Mouse (Mus musculus): ENCODE results near the gene Col11a1.

The Col11a1 gene

GRCm38 (mm10) chr3:114029971-114030635 lies at the start of gene Col11a1:
TSS of gene Col11a1 (plus strand) at chr3:114030540.
- DNase-seq (ENCODE audit: low read depth, low spot score) = peak; percentile 4

DNA sequence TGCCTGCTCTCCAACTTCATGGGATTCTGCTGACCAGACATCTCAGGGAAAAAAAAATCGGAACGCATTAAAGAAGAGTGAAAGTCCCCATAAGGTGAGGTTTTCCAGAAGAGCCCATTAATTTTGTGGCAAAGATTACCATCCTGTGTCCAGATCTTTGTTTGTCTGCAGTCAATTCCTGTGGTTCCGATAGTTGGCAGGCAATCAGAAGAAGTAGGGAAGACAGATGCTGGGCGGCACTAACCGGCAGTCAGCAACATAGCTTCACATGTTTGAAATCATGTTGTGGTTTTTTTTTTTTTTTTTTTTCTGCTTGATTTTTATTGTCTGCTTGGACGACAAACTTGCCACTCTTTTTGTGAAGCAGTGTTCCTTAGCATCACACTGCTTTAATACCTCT lies 39.4 kb upstream of the Col11a1 start:
- DNase-seq (ENCODE audit: low read depth, low spot score) = no peak

DNA sequence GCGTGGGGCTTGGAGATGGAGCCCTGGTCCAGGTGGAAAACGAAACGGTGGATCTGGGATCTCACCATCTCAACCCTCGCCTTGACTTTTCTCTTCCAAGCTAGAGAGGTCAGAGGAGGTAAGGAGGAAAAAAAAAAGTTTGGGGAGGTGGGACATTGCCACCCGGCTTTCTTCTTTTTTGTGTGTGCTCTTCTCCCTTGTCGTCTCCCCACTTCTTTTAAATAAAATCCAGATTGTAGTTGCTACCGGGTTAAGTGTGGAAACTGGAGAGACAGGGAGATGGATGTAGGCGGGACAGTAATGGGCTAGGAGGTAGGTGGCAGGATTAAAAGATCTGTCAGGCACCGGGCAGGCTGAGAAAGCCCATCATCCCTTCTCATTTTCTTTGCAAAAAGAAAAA lies 546 bp downstream of the Col11a1 start:
- DNase-seq (ENCODE audit: low read depth, low spot score) = no peak

- DNase-seq (ENCODE audit: low read depth, low spot score) = peak; percentile 4
Measured at GRCm38 (mm10) chr3:114031351-114032213, 1.2 kb downstream of the Col11a1 start.

DNA sequence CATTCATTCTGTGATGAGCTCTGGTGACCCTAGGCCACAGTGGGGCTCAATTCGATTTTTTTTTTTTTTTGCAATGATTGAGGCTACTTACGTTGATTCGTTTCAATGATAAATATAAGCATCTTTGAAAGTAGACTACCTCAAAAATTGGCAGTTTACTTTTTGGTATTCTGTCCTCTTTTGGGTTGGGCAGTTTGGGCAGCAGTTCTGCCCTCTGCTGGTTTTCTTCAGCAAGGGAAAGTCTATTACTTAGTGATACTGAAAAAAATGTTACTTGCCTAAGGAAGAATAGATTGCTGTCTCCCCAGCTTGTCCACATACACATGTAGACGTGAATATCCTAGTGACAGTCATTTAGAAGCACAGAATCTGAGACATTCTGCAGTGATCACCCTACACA lies 2.0 kb downstream of the Col11a1 start:
- no peak for DNase-seq (ENCODE audit: low read depth, low spot score)

GRCm38 (mm10) chr3:114052406-114052805 lies 22.1 kb downstream of the Col11a1 start:
- DNase-seq (ENCODE audit: low read depth, low spot score) = no peak

DNA sequence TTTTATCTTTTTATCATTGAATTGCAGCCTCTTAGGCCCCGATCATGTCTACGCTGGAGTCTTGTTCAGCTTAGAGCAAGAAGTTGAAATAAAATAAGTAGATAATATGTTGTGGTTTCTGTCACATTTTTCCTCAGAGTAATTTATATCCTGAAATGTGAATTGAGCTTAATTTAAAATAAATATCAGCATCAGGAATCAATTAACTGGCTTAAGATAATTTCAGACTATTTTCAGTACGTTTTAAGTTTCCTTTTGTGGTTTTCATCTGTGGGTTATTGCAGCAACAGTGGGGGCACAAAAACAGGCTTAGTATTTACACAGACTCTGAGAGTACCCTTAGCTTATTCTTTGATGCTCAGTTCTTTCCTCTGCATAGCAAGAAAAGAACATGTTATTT lies 23.2 kb downstream of the Col11a1 start:
- DNase-seq (ENCODE audit: low read depth, low spot score) = no peak

- no peak for DNase-seq (ENCODE audit: low read depth, low spot score)
Measured at GRCm38 (mm10) chr3:114065123-114065522, 34.8 kb downstream of the Col11a1 start.

- no peak for DNase-seq (ENCODE audit: low read depth, low spot score)
Measured at GRCm38 (mm10) chr3:114065587-114065986, 35.2 kb downstream of the Col11a1 start.

DNA sequence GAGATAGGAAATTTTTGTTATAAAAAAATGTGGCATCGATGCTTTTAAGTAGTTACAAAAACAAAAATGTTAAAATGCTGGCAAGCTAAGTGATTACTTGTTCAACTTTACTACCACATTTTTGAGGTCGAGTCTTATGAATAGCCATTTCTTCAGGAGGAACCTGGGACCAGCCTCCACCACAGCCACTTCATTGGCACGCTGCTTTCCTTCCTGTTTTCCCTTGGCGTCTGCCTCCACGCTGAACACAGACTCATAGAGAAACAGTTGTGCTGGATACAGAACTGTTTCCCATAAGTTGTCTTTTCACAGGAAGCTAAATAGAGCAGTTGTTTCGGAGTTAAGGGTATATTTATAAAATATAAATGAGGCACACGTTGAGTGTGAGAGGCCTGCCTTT lies 69.0 kb downstream of the Col11a1 start:
- DNase-seq (ENCODE audit: low read depth, low spot score) = no peak

DNA sequence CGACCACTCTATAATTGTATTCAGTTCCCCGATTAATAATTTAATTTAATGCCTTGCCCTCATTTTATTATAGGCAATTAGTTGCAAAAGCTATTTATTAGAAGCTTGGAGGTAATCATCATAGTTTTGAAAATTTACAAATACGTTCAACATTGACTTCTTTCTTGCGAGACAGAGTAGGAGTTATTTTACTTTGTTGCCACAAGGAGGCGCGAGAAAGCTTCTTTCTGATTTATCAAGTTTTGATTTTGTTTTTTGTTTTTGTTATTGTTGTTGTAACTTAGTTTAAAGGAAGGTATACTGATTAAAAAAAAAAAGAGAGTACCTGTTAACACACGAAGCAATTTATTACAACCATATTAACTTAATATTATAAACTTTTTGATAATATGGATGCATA lies 76.8 kb downstream of the Col11a1 start:
- DNase-seq (ENCODE audit: low read depth, low spot score) = no peak

DNA sequence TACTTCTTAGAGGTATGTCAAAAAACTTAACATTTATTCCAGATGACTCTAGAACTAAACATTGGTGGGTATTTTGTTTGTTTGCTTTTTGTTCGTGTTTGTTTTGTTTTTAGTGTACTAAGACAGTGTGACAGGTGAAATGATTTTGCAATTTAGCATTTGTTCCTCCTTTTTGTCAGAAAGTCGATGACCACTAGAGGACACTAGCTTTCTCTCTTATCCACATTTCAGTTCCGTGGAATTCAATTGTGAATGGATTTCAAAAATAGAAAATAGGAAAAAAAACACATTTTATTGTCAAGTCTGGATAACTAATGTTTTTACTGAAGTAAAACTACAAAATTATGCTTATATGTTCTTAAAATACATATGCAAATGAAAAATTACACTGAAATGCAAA lies 116.8 kb downstream of the Col11a1 start:
- DNase-seq (ENCODE audit: low read depth, low spot score) = no peak

GRCm38 (mm10) chr3:114197964-114198750 lies 167.8 kb downstream of the Col11a1 start:
- DNase-seq (ENCODE audit: low read depth, low spot score) = no peak

GRCm38 (mm10) chr3:114212255-114212654 lies 181.9 kb downstream of the Col11a1 start:
- DNase-seq (ENCODE audit: low read depth, low spot score) = no peak

DNA sequence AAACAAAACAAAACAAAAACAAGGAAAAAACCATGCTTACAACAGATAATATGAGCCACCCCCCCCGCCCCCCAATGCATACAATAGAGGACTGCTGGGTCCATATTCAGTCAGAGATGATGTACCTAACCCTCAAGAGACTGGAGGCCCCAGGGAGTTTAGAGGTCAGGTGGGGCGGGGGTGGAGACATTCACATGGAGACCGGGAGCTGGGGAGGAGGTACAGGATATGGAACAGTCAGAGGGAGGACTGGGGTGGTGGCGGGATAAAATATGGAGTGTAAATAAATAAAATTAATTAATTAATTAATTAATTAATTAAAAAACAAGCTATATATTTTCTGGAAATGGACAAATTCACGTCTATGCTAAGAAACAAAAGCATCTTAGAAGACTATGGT lies 185.8 kb downstream of the Col11a1 start:
- DNase-seq (ENCODE audit: low read depth, low spot score) = no peak

DNA sequence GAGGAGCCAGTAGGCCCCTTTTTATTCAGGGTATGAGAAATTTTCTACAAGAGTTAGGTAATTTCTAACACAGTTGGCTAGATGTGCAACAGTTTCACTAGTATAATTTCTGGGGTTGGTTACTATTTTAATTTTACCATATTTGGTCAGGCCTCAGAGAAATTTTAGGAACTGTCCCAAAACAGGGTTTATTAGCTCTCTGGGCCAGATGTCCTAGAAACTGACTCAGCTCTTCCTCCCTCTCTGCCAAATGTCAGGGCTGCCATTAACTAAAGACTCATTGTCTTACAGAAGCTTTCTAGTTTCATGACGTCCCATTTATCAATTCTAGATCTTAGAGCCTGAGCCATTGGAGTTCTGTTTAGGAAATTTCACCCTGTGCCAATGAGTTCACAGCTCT lies 199.2 kb downstream of the Col11a1 start:
- no peak for DNase-seq (ENCODE audit: low read depth, low spot score)
